Mouse (Mus musculus) adrenal gland, postnatal 0 days (tissue): ENCODE measurements around the gene Tbc1d17. TPM values are rescaled to one million over a fixed set of nuclear protein-coding genes. Genes with fewer than 3 reads are reported as not detected.

Experiments used
- microRNA-seq: library from miRNA; unstranded; fragments of <30 nt; microRNA quantifications from one replicate; pipeline ENCODE4, GENCODE M21; 2016; ENCODE audit warnings: borderline replicate concordance; ENCODE audit not compliant: insufficient number of aligned reads
- polyA plus RNA-seq: library from polyadenylated mRNA; unstranded; fragments of >200 nt; fragmentation: Nextera tagmentation; extraction: Ambion mirVana; gene quantifications from 2 replicates; pipeline ENCODE4 v1.2.1, GENCODE M21; 2015

Tbc1d17 gene
- 74.5 and 99.1 TPM in 2 replicates for polyA plus RNA-seq

GRCm38 (mm10) chr7:44848561-44849415 is at the start of gene Tbc1d17, which contains the start of gene Akt1s1:
TSS of gene Tbc1d17 (minus strand) at chr7:44849079.
TSS of gene Akt1s1 (plus strand) at chr7:44848991.

DNA sequence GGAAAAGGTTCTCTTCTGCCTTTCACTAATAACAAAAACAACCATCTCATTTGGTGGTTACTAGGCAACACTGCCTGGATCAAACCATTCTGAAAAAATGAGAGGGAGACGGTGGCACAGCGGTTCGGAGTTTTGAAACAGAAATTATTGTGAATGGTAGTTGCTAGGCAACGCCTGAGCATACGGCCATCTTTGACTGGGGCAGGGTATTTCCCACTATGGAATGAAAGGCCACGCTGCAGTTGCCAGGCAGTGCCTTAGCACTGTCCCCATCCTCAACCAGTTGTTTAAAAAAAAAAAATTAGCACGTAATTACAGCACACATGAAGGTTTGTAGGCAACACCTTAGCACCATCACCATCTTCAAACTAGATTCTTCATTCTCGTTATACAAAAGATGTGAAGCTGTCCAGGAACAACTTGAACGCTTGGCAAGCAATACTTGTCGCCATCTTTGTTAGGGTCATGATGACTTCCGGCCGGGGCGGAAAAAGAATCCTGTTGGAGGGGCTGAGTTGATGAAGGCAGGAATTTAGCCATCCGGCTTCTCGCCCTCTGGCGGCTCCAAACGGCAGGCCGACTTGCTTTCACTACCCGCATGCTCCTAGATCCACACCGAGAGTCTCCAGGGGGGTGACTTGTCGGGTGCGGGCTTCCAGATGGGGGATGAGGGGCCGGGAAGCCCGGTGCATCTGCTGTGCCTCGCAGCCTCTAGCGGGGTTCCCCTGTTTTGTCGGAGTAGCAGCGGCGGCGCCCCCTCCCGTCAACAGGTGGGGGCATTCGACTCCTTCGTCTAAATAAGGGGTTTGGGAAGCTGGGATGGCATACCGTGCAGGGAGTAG is 46.9 kb upstream of the Tbc1d17 start, which contains the start of gene Fuz:
Gene Fuz (plus strand): TSS at position 487 of the 842 bp plus-strand sequence.

DNA sequence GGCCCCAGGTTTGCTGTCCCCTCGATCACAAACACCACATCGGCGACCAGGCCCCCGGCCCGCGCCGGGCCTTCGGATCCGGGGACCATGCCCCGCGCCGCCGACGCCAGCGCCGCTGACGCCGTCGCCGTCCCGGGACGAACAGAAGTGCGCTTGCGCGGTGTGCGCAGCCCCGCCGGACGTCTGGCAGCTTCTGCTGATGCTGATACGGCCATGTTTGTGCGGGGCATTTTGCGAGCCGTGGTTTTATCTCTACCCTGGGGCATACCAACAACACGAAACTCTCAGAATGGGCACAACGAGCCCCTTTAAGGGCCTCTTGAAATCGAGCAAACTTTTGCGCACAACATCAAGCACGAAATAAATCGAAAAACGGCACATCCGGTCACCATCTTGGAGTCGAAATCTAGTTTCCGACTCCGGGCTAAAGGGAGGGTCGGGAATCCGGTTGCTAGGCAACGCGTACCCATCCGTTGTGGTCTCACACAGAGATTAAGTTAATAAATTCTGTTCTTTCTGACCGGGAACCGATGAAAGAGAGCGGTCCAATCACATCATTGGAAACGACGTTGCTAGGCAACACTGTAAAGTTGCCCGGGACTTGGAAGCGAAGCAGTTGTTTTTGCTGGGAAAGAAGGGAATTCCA is 43.5 kb upstream of the Tbc1d17 start, which contains the start of gene Med25:
Gene Med25 (minus strand): TSS at position 437 of the 646 bp plus-strand sequence.

DNA sequence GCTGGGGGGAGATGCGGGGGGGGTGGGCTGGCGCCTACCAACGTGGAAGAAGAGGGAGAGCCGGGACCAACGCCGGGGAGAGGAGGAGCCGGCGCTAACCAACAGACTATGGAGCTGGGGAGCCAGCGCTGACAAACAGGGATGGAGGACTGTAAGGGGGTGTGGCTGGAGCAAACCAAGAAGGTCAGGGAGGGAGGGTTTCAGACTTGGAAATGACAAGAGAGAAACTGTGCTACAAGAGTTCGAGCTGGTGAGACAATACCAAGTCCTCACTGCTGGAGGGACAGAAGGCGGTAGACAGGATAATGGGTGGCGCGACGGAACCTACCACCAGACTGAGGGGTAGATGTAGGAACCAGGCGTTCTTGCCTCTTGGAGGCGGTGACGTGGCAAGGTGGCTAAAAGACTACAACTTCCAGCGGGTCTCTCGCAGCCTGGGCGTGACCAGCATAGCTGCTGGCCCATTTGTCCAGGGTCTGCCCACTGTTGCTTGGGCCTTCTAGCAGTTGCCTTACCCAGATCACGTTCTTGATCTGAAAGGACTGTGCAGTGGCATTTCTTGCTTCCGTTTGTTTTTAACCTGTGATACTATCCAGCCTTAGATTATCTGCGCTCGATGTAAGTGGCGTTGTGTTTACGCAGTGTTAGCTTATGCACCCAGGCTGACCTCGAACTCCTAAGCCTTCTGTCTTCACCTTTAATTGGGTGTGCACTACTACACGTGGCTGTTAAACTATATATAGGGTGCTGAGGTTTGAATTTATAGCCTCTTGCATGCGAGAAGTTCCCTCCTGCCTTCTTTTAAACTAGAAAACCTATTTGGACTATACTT is 21.0 kb upstream of the Tbc1d17 start, which contains the start of gene Ptov1:
Gene Ptov1 (minus strand): TSS at position 92 of the 832 bp plus-strand sequence.

DNA sequence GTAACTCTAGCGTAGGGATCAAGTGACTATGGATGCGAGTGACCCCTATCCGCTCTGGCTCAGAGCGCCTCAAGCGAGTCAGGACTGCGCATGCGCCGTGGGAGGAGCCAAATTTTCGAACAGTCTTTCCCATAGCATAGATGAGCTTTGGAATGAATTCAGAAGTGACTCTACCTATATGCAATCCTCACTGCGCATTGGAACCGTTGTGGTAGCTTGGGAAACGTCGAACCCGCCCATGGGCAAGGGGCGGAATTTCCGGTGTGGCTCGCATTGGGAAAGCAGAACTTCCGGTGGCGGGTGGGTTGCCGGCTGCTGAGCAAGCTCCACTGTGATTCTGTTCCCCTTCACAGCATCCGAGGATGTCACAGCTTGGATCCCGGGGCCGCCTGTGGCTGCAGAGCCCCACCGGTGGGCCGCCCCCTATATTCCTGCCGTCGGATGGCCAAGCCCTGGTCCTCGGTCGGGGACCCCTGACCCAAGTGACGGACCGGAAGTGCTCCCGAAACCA is 8.2 kb upstream of the Tbc1d17 start, which contains the start of gene Pnkp:
Gene Pnkp (plus strand): TSS at position 98 of the 511 bp plus-strand sequence.

GRCm38 (mm10) chr7:44816470-44817021 is 32.3 kb downstream of the Tbc1d17 start, which contains the start of gene Atf5:
TSS of gene Atf5 (minus strand) at chr7:44816658.

DNA sequence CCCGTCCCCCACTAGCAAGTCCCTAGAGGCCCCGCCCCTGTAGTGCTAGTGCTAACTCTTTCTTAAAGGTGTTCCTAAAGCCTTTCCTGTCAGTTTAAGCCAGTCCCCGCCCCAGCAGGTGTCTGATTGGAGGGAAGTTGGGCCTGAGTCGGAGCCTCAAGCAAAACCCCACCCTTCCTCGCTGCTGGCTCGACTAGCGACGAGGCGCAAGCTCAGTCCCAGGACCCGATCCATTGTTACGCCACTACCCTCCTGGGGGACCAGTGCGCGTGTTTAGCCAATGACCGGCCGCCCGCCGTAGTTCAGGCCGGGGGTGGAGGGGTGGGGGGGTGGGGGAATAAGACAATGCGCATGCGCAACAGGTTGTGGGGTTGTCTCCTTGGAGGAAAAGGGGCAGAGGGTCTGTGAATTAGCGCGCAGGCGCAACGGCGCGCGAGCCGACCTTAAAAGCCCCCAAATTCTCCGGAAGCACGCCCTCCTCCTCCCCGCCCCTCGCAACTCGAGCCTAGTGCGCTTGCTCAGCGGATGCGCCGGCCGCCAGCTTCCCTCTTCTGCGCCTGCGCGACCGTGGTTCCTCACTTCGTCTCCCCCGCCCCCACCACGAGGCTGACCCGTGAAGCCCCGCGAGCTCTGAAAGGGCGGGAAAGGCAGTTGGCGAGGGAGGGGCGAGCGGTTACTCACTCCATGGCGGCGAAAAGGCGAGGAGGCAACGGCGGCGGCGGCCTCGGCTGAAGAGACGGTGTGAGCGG is 33.0 kb downstream of the Tbc1d17 start, which contains the start of the genes Nup62 and Il4i1:
Gene Nup62 (plus strand): TSS at position 368 of the 749 bp plus-strand sequence.
Gene Il4i1 (plus strand): TSS at position 667 of the 749 bp plus-strand sequence.

Small RNA genes lying within 50 kb of the gene (microRNA-seq; reads per million reads assigned to microRNA genes)
- not detected for gene Mir707

Other genes starting within 250 kb of the Tbc1d17 start
- gene Myh14, start 178.2 kb downstream of the Tbc1d17 start, polyA plus RNA-seq: 1.7 and 2.0 TPM in 2 replicates
- gene Izumo2, start 140.3 kb downstream of the Tbc1d17 start, polyA plus RNA-seq: not detected in 2 replicates
- 25.8 and 41.4 TPM in 2 replicates for gene Vrk3, start 100.7 kb downstream of the Tbc1d17 start, polyA plus RNA-seq
- 0.16 and 0.37 TPM in 2 replicates for gene Zfp473, start 98.0 kb downstream of the Tbc1d17 start, polyA plus RNA-seq
- gene Nup62, start 33.0 kb downstream of the Tbc1d17 start, polyA plus RNA-seq: 40.4 and 43.1 TPM in 2 replicates
- gene Il4i1, start 32.7 kb downstream of the Tbc1d17 start, polyA plus RNA-seq: 0.52 and 1.9 TPM in 2 replicates
- gene Atf5, start 32.4 kb downstream of the Tbc1d17 start, polyA plus RNA-seq: 8.1 and 9.7 TPM in 2 replicates
- 103 and 124 TPM in 2 replicates for gene Akt1s1, start 88 bp downstream of the Tbc1d17 start, polyA plus RNA-seq
- 41.8 and 51.0 TPM in 2 replicates for gene Pnkp, start 8.1 kb upstream of the Tbc1d17 start, polyA plus RNA-seq
- gene Ptov1, start 20.7 kb upstream of the Tbc1d17 start, polyA plus RNA-seq: 305 and 336 TPM in 2 replicates
- gene Med25, start 43.6 kb upstream of the Tbc1d17 start, polyA plus RNA-seq: 65.4 and 92.8 TPM in 2 replicates
- 23.0 and 35.1 TPM in 2 replicates for gene Fuz, start 47.0 kb upstream of the Tbc1d17 start, polyA plus RNA-seq
- gene Ap2a1, start 80.4 kb upstream of the Tbc1d17 start, polyA plus RNA-seq: 49.4 and 50.6 TPM in 2 replicates
- 0.17 and 0.46 TPM in 2 replicates for gene Tsks, start 94.1 kb upstream of the Tbc1d17 start, polyA plus RNA-seq
- gene Cpt1c, start 125.8 kb upstream of the Tbc1d17 start, polyA plus RNA-seq: 23.0 and 24.9 TPM in 2 replicates
- 247 and 271 TPM in 2 replicates for gene Prmt1, start 137.5 kb upstream of the Tbc1d17 start, polyA plus RNA-seq
- gene Irf3, start 148.6 kb upstream of the Tbc1d17 start, polyA plus RNA-seq: 56.9 and 79.7 TPM in 2 replicates
- gene Bcl2l12, start 149.6 kb upstream of the Tbc1d17 start, polyA plus RNA-seq: 16.6 and 25.4 TPM in 2 replicates
- gene Scaf1, start 167.3 kb upstream of the Tbc1d17 start, polyA plus RNA-seq: 25.1 and 26.8 TPM in 2 replicates
- 69.9 and 80.5 TPM in 2 replicates for gene Rras, start 168.9 kb upstream of the Tbc1d17 start, polyA plus RNA-seq
- 4.1 and 6.1 TPM in 2 replicates for gene Prr12, start 203.8 kb upstream of the Tbc1d17 start, polyA plus RNA-seq
- 72.0 and 75.6 TPM in 2 replicates for gene Nosip, start 213.3 kb upstream of the Tbc1d17 start, polyA plus RNA-seq
- gene Prrg2, start 213.6 kb upstream of the Tbc1d17 start, polyA plus RNA-seq: 21.2 and 23.8 TPM in 2 replicates
- gene Rcn3, start 243.1 kb upstream of the Tbc1d17 start, polyA plus RNA-seq: 173 and 202 TPM in 2 replicates